Mouse (Mus musculus): ENCODE measurements around the gene Eln. TPM values are rescaled to one million over a fixed set of nuclear protein-coding genes. Genes with fewer than 3 reads are reported as not detected.

The Eln gene
- polyA plus RNA-seq, 1 experiment from 2014 or later, result 8.3 TPM

GRCm38 (mm10) chr5:134771750-134772149 is 24.6 kb upstream of the Eln start:
- H3K9ac ChIP-seq (replicated peaks; ENCODE audit: low read depth, low read length), result no peak overlapping the region
- no peaks in the 10 kb centered on the region for H3K9me3 ChIP-seq (ENCODE audit: control insufficient read depth, low read length)
- no peaks in the 10 kb centered on the region for H3K4me1 ChIP-seq (replicated peaks; ENCODE audit: control insufficient read depth, insufficient read depth, low read length)
- no peaks in the 10 kb centered on the region for H3K36me3 ChIP-seq (ENCODE audit: control insufficient read depth, insufficient read depth)
- no peaks in the 10 kb centered on the region for H3K27me3 ChIP-seq (replicated peaks; ENCODE audit: control insufficient read depth, insufficient read depth, low read length)
- H3K4me3 ChIP-seq (replicated peaks; ENCODE audit: low read length), result no peak overlapping the region
- no peak overlapping the region for H3K27ac ChIP-seq (ENCODE audit: low read length)
- 94% methylated on average over 3 of the region's 3 CpGs for WGBS
- no peak for ATAC-seq
- no peak overlapping the region for H3K4me2 ChIP-seq (ENCODE audit: low read length)

- Histone ChIP-seq H3K27ac (ENCODE audit: low read length) (no peak overlapping the region), H3K36me3 (ENCODE audit: control insufficient read depth, insufficient read depth) (no peaks in the 10 kb centered on the region), H3K4me1 (replicated peaks; ENCODE audit: control insufficient read depth, insufficient read depth, low read length) (no peaks in the 10 kb centered on the region), H3K9ac (replicated peaks; ENCODE audit: low read depth, low read length) (no peak overlapping the region), H3K27me3 (replicated peaks; ENCODE audit: control insufficient read depth, insufficient read depth, low read length) (no peaks in the 10 kb centered on the region), H3K4me2 (ENCODE audit: low read length) (no peak overlapping the region), H3K4me3 (replicated peaks; ENCODE audit: low read length) (no peak overlapping the region), H3K9me3 (ENCODE audit: control insufficient read depth, low read length) (no peaks in the 10 kb centered on the region)
- WGBS, result 95% methylated on average over 7 of the region's 7 CpGs
- ATAC-seq, result no peak
Measured at GRCm38 (mm10) chr5:134769181-134769580, 22.1 kb upstream of the Eln start.

- H3K9me3 ChIP-seq (ENCODE audit: control insufficient read depth, low read length), result no peaks in the 10 kb centered on the region
- H3K4me3 ChIP-seq (replicated peaks; ENCODE audit: low read length), result no peak overlapping the region
- H3K27me3 ChIP-seq (replicated peaks; ENCODE audit: control insufficient read depth, insufficient read depth, low read length), result no peaks in the 10 kb centered on the region
- peaks cover 11% of the 10 kb centered on the region for H3K4me1 ChIP-seq (replicated peaks; ENCODE audit: control insufficient read depth, insufficient read depth, low read length)
- 85% methylated on average over 16 of the region's 16 CpGs for WGBS
- H3K36me3 ChIP-seq (ENCODE audit: control insufficient read depth, insufficient read depth), result no peaks in the 10 kb centered on the region
- no peak for ATAC-seq
- H3K27ac ChIP-seq (ENCODE audit: low read length), result no peak overlapping the region
- H3K9ac ChIP-seq (replicated peaks; ENCODE audit: low read depth, low read length), result no peak overlapping the region
- H3K4me2 ChIP-seq (ENCODE audit: low read length), result no peak overlapping the region
Measured at GRCm38 (mm10) chr5:134765441-134765840, 18.3 kb upstream of the Eln start.

GRCm38 (mm10) chr5:134763326-134763725 is 16.2 kb upstream of the Eln start:
- Histone ChIP-seq H3K36me3 (ENCODE audit: control insufficient read depth, insufficient read depth) (no peaks in the 10 kb centered on the region), H3K4me3 (replicated peaks; ENCODE audit: low read length) (no peak overlapping the region), H3K9me3 (ENCODE audit: control insufficient read depth, low read length) (no peaks in the 10 kb centered on the region), H3K9ac (replicated peaks; ENCODE audit: low read depth, low read length) (no peak overlapping the region), H3K27ac (ENCODE audit: low read length) (no peak overlapping the region), H3K27me3 (replicated peaks; ENCODE audit: control insufficient read depth, insufficient read depth, low read length) (no peaks in the 10 kb centered on the region), H3K4me1 (replicated peaks; ENCODE audit: control insufficient read depth, insufficient read depth, low read length) (peaks cover 11% of the 10 kb centered on the region), H3K4me2 (ENCODE audit: low read length) (no peak overlapping the region)
- 89% methylated on average over 9 of the region's 9 CpGs for WGBS
- no peak for ATAC-seq

GRCm38 (mm10) chr5:134761409-134762124 is 14.4 kb upstream of the Eln start:
- no peaks in the 10 kb centered on the region for H3K27me3 ChIP-seq (replicated peaks; ENCODE audit: control insufficient read depth, insufficient read depth, low read length)
- H3K9me3 ChIP-seq (ENCODE audit: control insufficient read depth, low read length), result no peaks in the 10 kb centered on the region
- 40% methylated on average over 18 of the region's 18 CpGs for WGBS
- no peaks in the 10 kb centered on the region for H3K36me3 ChIP-seq (ENCODE audit: control insufficient read depth, insufficient read depth)
- H3K4me1 ChIP-seq (replicated peaks; ENCODE audit: control insufficient read depth, insufficient read depth, low read length), result peaks cover 11% of the 10 kb centered on the region
- H3K9ac ChIP-seq (replicated peaks; ENCODE audit: low read depth, low read length), result no peak overlapping the region
- no peak overlapping the region for H3K27ac ChIP-seq (ENCODE audit: low read length)
- no peak overlapping the region for H3K4me2 ChIP-seq (ENCODE audit: low read length)
- ATAC-seq, result peak; percentile 38
- H3K4me3 ChIP-seq (replicated peaks; ENCODE audit: low read length), result no peak overlapping the region

GRCm38 (mm10) chr5:134756031-134756430 is 8.9 kb upstream of the Eln start:
- Histone ChIP-seq H3K9me3 (ENCODE audit: control insufficient read depth, low read length) (no peaks in the 10 kb centered on the region), H3K27ac (ENCODE audit: low read length) (no peak overlapping the region), H3K36me3 (ENCODE audit: control insufficient read depth, insufficient read depth) (no peaks in the 10 kb centered on the region), H3K4me3 (replicated peaks; ENCODE audit: low read length) (no peak overlapping the region), H3K9ac (replicated peaks; ENCODE audit: low read depth, low read length) (no peak overlapping the region), H3K27me3 (replicated peaks; ENCODE audit: control insufficient read depth, insufficient read depth, low read length) (no peaks in the 10 kb centered on the region), H3K4me1 (replicated peaks; ENCODE audit: control insufficient read depth, insufficient read depth, low read length) (no peaks in the 10 kb centered on the region), H3K4me2 (ENCODE audit: low read length) (no peak overlapping the region)
- ATAC-seq, result no peak
- 37% methylated on average over 13 of the region's 13 CpGs for WGBS

GRCm38 (mm10) chr5:134754096-134754495 is 7.0 kb upstream of the Eln start:
- no peak overlapping the region for H3K27ac ChIP-seq (ENCODE audit: low read length)
- no peaks in the 10 kb centered on the region for H3K4me1 ChIP-seq (replicated peaks; ENCODE audit: control insufficient read depth, insufficient read depth, low read length)
- no peaks in the 10 kb centered on the region for H3K36me3 ChIP-seq (ENCODE audit: control insufficient read depth, insufficient read depth)
- no peak for ATAC-seq
- H3K4me2 ChIP-seq (ENCODE audit: low read length), result no peak overlapping the region
- H3K9me3 ChIP-seq (ENCODE audit: control insufficient read depth, low read length), result no peaks in the 10 kb centered on the region
- no peak overlapping the region for H3K9ac ChIP-seq (replicated peaks; ENCODE audit: low read depth, low read length)
- 66% methylated on average over 10 of the region's 10 CpGs for WGBS
- H3K27me3 ChIP-seq (replicated peaks; ENCODE audit: control insufficient read depth, insufficient read depth, low read length), result no peaks in the 10 kb centered on the region
- H3K4me3 ChIP-seq (replicated peaks; ENCODE audit: low read length), result no peak overlapping the region

- H3K4me2 ChIP-seq (ENCODE audit: low read length), result no peak overlapping the region
- H3K36me3 ChIP-seq (ENCODE audit: control insufficient read depth, insufficient read depth), result no peaks in the 10 kb centered on the region
- no peaks in the 10 kb centered on the region for H3K9me3 ChIP-seq (ENCODE audit: control insufficient read depth, low read length)
- H3K27me3 ChIP-seq (replicated peaks; ENCODE audit: control insufficient read depth, insufficient read depth, low read length), result no peaks in the 10 kb centered on the region
- WGBS, result 85% methylated on average over 7 of the region's 7 CpGs
- H3K9ac ChIP-seq (replicated peaks; ENCODE audit: low read depth, low read length), result no peak overlapping the region
- H3K4me3 ChIP-seq (replicated peaks; ENCODE audit: low read length), result no peak overlapping the region
- no peak for ATAC-seq
- H3K27ac ChIP-seq (ENCODE audit: low read length), result no peak overlapping the region
- H3K4me1 ChIP-seq (replicated peaks; ENCODE audit: control insufficient read depth, insufficient read depth, low read length), result peaks cover 14% of the 10 kb centered on the region
Measured at GRCm38 (mm10) chr5:134750469-134750868, 3.3 kb upstream of the Eln start.

- H3K4me2 ChIP-seq (ENCODE audit: low read length), result peak overlapping the region; percentile 87
- no peaks in the 10 kb centered on the region for H3K36me3 ChIP-seq (ENCODE audit: control insufficient read depth, insufficient read depth)
- H3K4me3 ChIP-seq (replicated peaks; ENCODE audit: low read length), result no peak overlapping the region; the same call in 1 of the 2 replicates
- H3K27ac ChIP-seq (ENCODE audit: low read length), result peak overlapping the region; percentile 39
- no peaks in the 10 kb centered on the region for H3K9me3 ChIP-seq (ENCODE audit: control insufficient read depth, low read length)
- ATAC-seq, result peak; percentile 12
- 47% methylated on average over 6 of the region's 6 CpGs for WGBS
- H3K27me3 ChIP-seq (replicated peaks; ENCODE audit: control insufficient read depth, insufficient read depth, low read length), result no peaks in the 10 kb centered on the region
- H3K4me1 ChIP-seq (replicated peaks; ENCODE audit: control insufficient read depth, insufficient read depth, low read length), result peaks cover 14% of the 10 kb centered on the region
- peak overlapping the region; percentile 67; the same call in 1 of the 2 replicates for H3K9ac ChIP-seq (replicated peaks; ENCODE audit: low read depth, low read length)
Measured at GRCm38 (mm10) chr5:134747947-134748618, 960 bp upstream of the Eln start.
